Mouse (Mus musculus) testis, postnatal 14 days (tissue): ENCODE data around the gene Pgk2.
A peak's percentile ranks its signal among the peaks of the same experiment; 100 is the strongest.
"Not testable (repeated sequence)": the region's sequence is repeated elsewhere in the genome, so short reads cannot be mapped to it uniquely, and the experiment has no call there.

Experiments used
- DNase-seq: peaks from one replicate; pipeline ENCODE4 v3.0.0; 2021; ENCODE audit warnings: low spot score

The Pgk2 gene

DNA sequence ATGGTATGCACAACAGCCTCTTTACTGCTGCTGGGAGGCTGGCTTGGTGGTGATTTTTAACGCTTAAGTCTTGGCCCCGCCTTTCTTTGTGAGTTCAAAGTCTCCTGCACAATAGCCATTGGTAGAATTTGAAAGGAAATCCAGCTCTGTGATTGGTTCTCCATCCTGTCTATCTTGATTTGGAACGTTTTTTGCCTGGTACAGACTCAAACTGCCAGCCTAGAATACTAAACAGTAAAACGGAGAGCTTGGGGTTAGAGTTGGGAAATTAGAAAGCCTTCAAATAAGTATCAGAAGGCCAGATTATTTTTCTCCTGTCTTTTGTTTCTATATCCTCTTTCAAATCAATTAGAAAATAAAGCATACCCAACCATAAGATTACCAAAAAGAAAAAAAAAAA is at the start of gene Pgk2:
Gene Pgk2, minus strand, starts transcription at position 101 of the 400 bp plus-strand sequence.
- DNase-seq, result peak; percentile 6

DNA sequence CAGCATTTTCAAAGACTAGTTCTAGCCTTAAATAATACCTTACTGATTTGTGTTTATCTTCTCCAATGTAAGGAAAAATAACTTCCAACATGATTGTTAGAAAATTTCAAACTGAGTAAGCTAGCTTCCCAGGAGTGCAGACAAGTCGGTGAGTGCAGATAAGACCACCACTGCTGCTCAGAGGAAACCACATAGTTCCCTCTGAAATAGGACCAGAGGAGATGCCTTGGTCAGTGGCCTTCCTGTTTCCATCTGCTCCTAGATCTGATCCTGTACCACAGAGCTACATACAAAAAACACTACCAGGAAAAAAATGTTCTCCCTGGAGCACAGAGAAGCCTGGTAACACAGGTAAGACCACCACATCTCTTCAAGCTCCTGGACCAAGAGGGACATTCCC is 44.0 kb upstream of the Pgk2 start:
- no peak for DNase-seq

DNA sequence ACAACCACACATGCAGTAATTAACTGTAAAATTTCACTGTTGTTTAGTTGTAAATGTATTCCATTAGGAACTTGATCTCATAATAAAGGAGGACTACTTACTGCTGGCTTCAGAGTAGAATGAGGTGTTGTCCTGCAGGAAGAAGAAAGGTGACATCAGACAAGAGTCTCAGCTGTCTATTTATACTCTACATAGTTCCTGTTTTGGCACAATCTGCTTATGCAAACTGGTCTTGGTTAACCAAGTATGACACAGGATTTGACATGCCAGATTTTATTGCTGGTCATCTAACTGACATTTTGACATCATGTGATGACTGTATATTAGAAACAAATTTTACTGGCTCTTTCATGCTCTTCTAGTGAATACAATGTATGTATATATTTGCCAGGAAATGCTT is 33.7 kb upstream of the Pgk2 start, which contains the start of gene Crisp3:
Gene Crisp3, minus strand, starts transcription at position 154 of the 400 bp plus-strand sequence.
- no peak for DNase-seq

DNA sequence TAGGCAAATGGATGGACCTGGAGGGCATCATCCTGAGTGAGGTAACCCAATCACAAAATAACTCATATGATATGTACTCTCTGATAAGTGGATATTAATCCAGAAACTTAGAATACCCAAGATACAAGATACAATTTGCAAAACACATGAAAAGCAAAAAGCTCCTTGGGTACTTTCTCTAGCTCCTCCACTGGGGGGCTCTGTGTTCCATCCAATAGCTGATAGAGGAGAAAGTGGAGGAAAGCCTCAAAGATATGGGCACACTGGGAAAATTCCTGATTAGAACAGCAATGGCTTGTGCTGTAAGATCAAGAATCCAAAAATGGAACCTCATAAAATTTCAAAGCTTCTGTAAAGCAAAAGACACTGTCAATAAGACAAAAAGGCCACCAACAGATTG is 6.6 kb downstream of the Pgk2 start:
- not testable (repeated sequence) for DNase-seq

DNA sequence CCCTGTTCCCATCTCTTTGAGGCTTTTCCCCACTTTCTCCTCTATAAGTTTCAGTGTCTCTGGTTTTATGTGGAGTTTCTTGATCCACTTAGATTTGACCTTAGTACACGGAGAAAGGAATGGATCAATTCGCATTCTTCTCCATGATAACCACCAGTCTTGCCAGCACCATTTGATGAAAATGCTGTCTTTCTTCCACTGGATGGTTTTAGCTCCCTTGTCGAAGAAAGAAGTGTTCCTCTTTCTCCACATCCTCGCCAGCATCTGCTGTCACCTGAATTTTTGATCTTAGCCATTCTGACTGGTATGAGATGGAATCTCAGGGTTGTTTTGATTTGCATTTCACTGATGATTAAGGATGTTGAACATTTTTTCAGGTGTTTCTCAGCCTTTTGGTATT is 18.2 kb downstream of the Pgk2 start:
- DNase-seq, result not testable (repeated sequence)

DNA sequence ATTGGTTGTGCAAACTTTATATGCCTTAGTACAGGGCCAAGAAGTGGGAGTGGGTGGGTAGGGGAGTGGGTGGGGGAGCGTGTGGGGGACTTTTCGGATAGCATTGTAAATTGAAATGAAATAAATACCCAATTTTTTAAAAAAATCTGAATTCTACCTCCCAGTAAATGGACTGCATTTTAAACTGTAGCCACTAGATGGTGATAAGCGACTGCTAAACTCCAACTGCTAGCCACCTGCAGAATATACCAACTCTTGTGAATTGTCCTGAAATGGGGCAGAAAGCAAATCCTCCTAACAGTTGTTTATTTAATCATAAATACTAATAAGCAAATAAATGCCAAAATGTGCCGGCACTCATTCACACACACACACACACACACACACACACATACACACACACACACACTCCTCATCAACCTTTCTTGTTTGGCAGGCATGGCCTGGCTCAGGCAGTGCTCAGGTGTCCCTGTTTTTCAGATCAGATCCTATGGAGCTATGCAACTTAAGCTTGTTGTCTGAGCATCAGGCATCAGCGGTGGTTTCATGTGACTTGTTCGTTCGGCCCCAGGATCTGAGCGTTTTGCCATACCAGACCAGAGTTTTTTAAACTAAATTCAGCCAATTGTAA is 50.6 kb downstream of the Pgk2 start:
- not testable (repeated sequence) for DNase-seq
